Mouse (Mus musculus): ENCODE results near the gene Gpr183.

Gene Gpr183

GRCm38 (mm10) chr14:121987691-121988090, 22.7 kb upstream of the Gpr183 start:
- no peak for DNase-seq (ENCODE audit: low spot score in 2 of 2)

GRCm38 (mm10) chr14:121987287-121987686, 22.3 kb upstream of the Gpr183 start:
- DNase-seq (ENCODE audit: low spot score in 2 of 2) = no peak

- no peak for DNase-seq (ENCODE audit: low spot score in 2 of 2)
Measured at GRCm38 (mm10) chr14:121986028-121986427, 21.0 kb upstream of the Gpr183 start.

GRCm38 (mm10) chr14:121985477-121985876, 20.5 kb upstream of the Gpr183 start:
- DNase-seq (ENCODE audit: low spot score in 2 of 2) = no peak

- no peak for DNase-seq (ENCODE audit: low spot score in 2 of 2)
Measured at GRCm38 (mm10) chr14:121983009-121983933, 18.3 kb upstream of the Gpr183 start.

- DNase-seq (ENCODE audit: low spot score in 2 of 2) = no peak
Measured at GRCm38 (mm10) chr14:121981531-121981930, 16.5 kb upstream of the Gpr183 start.

- no peak for DNase-seq (ENCODE audit: low spot score in 2 of 2)
Measured at GRCm38 (mm10) chr14:121973114-121973513, 8.1 kb upstream of the Gpr183 start.

GRCm38 (mm10) chr14:121970402-121970801, 5.4 kb upstream of the Gpr183 start:
- DNase-seq (ENCODE audit: low spot score in 2 of 2) = no peak

GRCm38 (mm10) chr14:121967095-121967494, 2.1 kb upstream of the Gpr183 start:
- DNase-seq (ENCODE audit: low spot score in 2 of 2) = no peak

GRCm38 (mm10) chr14:121965461-121965860, 466 bp upstream of the Gpr183 start:
- no peak for DNase-seq (ENCODE audit: low spot score in 2 of 2)

GRCm38 (mm10) chr14:121963942-121964335, 1.1 kb downstream of the Gpr183 start:
- DNase-seq (ENCODE audit: low spot score in 2 of 2) = no peak

- DNase-seq (ENCODE audit: low spot score in 2 of 2) = no peak
Measured at GRCm38 (mm10) chr14:121963251-121963941, 1.6 kb downstream of the Gpr183 start.

GRCm38 (mm10) chr14:121962128-121962890, 2.7 kb downstream of the Gpr183 start:
- no peak for DNase-seq (ENCODE audit: low spot score in 2 of 2)

GRCm38 (mm10) chr14:121961496-121962127, 3.4 kb downstream of the Gpr183 start:
- no peak for DNase-seq (ENCODE audit: low spot score in 2 of 2)

- DNase-seq (ENCODE audit: low spot score in 2 of 2) = no peak
Measured at GRCm38 (mm10) chr14:121960997-121961396, 4.0 kb downstream of the Gpr183 start.

- DNase-seq (ENCODE audit: low spot score in 2 of 2) = no peak
Measured at GRCm38 (mm10) chr14:121960531-121960930, 4.5 kb downstream of the Gpr183 start.

- no peak for DNase-seq (ENCODE audit: low spot score in 2 of 2)
Measured at GRCm38 (mm10) chr14:121960031-121960430, 5.0 kb downstream of the Gpr183 start.

- DNase-seq (ENCODE audit: low spot score in 2 of 2) = no peak
Measured at GRCm38 (mm10) chr14:121959538-121959980, 5.4 kb downstream of the Gpr183 start.

GRCm38 (mm10) chr14:121958751-121959537, 6.1 kb downstream of the Gpr183 start:
- DNase-seq (ENCODE audit: low spot score in 2 of 2) = no peak

GRCm38 (mm10) chr14:121958041-121958750, 6.8 kb downstream of the Gpr183 start:
- no peak for DNase-seq (ENCODE audit: low spot score in 2 of 2)
